Mouse (Mus musculus) heart, embryonic 14.5 days (tissue): ENCODE data around the gene Snx27. TPM values are rescaled to one million over a fixed set of nuclear protein-coding genes. Genes with fewer than 3 reads are reported as not detected.

Experiments
- ATAC-seq: fragments of 200-750 bp; cut with Nextera tagmentation; 2 replicates; pipeline ENCODE4 v1.8.0; 2017; ENCODE audit warnings: low read depth, moderate TSS enrichment; ENCODE audit not compliant: insufficient number of reproducible peaks, insufficient read depth, low FRiP score
- H3K27ac ChIP-seq, 2 experiments: fragments of 200-500 bp in 1 of 2; fragments of 300-500 bp in 1 of 2; sonication (generic) in 1 of 2; replicated peaks in 1 of 2; 2 replicates each; pipeline ENCODE4 v1.5.1; 2012 to 2014; ENCODE audit warnings: low read depth in 2 of 2, low read length in 2 of 2, control low read depth in 1 of 2, mild to moderate bottlenecking in 1 of 2, mixed read lengths in 1 of 2; ENCODE audit not compliant: control insufficient read depth in 1 of 2, insufficient read depth in 1 of 2
- H3K27me3 ChIP-seq: fragments of 300-500 bp; sonication (generic); 2 replicates; pipeline ENCODE4 v1.6.1; 2014; ENCODE audit warnings: mild to moderate bottlenecking, low read length, control low read depth; ENCODE audit not compliant: control insufficient read depth, insufficient read depth
- H3K36me3 ChIP-seq: fragments of 300-500 bp; sonication (generic); 2 replicates; pipeline ENCODE4 v1.6.1; 2014; ENCODE audit warnings: mild to moderate bottlenecking, control low read depth, low read length, mixed read lengths; ENCODE audit not compliant: control insufficient read depth, insufficient read depth
- H3K4me1 ChIP-seq, 2 experiments: fragments of 200-500 bp in 1 of 2; fragments of 300-500 bp in 1 of 2; sonication (generic) in 1 of 2; 2 replicates each; pipeline ENCODE4 v1.6.1; 2012 to 2014; ENCODE audit warnings: low read length in 2 of 2, control low read depth in 1 of 2, mixed read lengths in 1 of 2; ENCODE audit not compliant: control insufficient read depth in 2 of 2, insufficient read depth in 2 of 2
- H3K4me2 ChIP-seq: fragments of 300-500 bp; sonication (generic); 2 replicates; pipeline ENCODE4 v1.6.1; 2014; ENCODE audit warnings: mild to moderate bottlenecking, low read length
- H3K4me3 ChIP-seq, 2 experiments: fragments of 200-500 bp in 1 of 2; fragments of 300-500 bp in 1 of 2; sonication (generic) in 1 of 2; 2 replicates each; pipeline ENCODE4 v1.5.1; 2012 to 2014; ENCODE audit warnings: low read length in 2 of 2, mild to moderate bottlenecking in 2 of 2, control low read depth in 1 of 2, low read depth in 1 of 2, moderate library complexity in 1 of 2; ENCODE audit not compliant: control insufficient read depth in 1 of 2, insufficient read depth in 1 of 2
- H3K9ac ChIP-seq: fragments of 300-500 bp; sonication (generic); 2 replicates; pipeline ENCODE4 v1.6.1; 2014; ENCODE audit warnings: mild to moderate bottlenecking, low read length
- H3K9me3 ChIP-seq: fragments of 300-500 bp; sonication (generic); 2 replicates; pipeline ENCODE4 v1.6.1; 2016; ENCODE audit warnings: low read length, control low read depth; ENCODE audit not compliant: control insufficient read depth
- WGBS: fragments of 180-500 bp; shearing (Covaris S2); extraction: QIAGEN DNeasy Blood & Tissue Kit; methylation state at CpG from one replicate; pipeline ENCODE4 v1.1.7; 2014; 5-methylcytosine and 5-hydroxymethylcytosine counted together
- polyA plus RNA-seq: library from polyadenylated mRNA; unstranded; fragments of >200 nt; fragmentation: Nextera tagmentation; extraction: Ambion mirVana; gene quantifications from 2 replicates; pipeline ENCODE4 v1.2.1, GENCODE M21; 2014

The Snx27 gene
- polyA plus RNA-seq, 1 experiment from 2014 or later, result 26.1 TPM

DNA sequence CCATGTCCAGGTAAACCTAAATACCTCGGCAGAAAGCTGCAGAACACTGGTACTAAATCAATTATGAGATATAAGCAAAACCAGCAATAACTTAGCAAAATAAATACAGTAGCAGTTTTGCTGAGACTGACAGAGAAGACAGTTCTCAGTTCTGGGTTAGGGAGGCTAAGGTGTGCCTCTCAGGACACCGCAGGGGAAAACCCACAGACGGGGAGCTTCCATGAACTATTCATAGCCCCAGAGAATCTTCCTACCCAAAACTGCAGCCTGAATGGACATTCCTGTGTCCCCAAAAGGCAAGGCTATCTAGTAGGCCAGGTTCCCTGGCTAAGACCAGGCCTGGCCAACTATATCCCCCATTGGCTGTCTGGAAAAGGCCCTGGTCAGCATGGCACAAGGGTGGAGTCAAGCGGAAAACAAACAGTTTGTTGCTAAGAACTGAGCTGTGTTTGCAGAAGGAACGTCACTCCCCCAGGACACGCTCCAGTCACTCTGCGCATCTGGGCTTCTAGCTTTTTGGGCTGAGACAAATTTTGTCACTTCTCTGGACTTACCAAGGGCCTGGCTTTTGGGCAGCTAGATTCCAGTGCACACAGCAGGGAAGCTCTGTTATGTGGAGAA, 30.9 kb upstream of the Snx27 start:
- Histone ChIP-seq H3K27me3 (no peaks in the 10 kb centered on the region), H3K4me3 (no peak overlapping the region), H3K36me3 (no peaks in the 10 kb centered on the region), H3K9me3 (no peaks in the 10 kb centered on the region), H3K4me2 (no peak overlapping the region), H3K27ac (no peak overlapping the region), H3K9ac (no peak overlapping the region), H3K4me1 (peaks cover 3 to 9% of the 10 kb centered on the region in 2 experiments; a peak in 2 of 4 replicates)
- ATAC-seq, result no peak
- 60% methylated on average over 7 of the region's 7 CpGs for WGBS

DNA sequence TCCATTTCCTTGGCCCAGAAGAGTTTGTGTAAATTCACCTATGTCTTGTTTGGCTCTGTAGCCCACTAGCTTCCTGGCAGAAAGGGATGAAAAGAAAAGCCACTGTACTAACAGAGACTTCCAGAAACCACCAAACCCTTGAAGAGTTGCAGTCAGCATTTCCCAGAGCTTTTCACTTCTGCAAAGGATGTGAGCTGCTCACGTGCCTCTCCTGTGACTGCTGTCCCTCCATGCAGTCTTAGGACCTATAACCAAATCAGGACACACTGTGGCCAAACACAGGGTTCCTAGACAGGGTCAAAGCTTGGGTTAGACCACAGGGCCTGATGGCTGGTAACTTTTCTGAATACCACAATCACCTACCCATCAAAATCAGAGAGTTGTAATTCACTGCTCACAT, 29.8 kb upstream of the Snx27 start:
- no peak for ATAC-seq
- 88% methylated on average over 1 of the region's 1 CpGs for WGBS
- Histone ChIP-seq H3K4me1 (peaks cover 3 to 9% of the 10 kb centered on the region in 2 experiments; a peak in 2 of 4 replicates), H3K36me3 (no peaks in the 10 kb centered on the region), H3K4me2 (no peak overlapping the region), H3K9me3 (no peaks in the 10 kb centered on the region), H3K27ac (no peak overlapping the region), H3K27me3 (no peaks in the 10 kb centered on the region), H3K9ac (no peak overlapping the region), H3K4me3 (no peak overlapping the region)

DNA sequence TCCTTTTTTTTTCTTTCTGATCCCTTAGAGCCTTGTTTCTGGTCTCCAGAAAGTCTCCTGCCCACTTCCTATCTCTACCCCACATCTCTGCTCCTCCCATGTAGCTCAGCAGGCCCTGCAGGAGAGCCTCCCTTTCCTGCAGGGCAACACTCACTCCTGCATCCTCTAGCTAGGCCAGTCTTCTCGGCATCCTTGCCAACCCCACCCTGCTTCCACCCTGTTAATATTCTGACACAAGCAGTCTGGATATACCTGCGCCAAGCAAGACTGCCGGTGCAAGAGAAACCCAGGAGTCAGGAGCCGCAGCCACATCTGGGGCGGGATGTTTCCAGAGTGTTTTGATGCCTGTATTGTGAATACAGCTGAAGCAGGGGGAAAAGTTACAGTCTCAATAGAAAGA, 29.3 kb upstream of the Snx27 start:
- Histone ChIP-seq H3K36me3 (no peaks in the 10 kb centered on the region), H3K27me3 (no peaks in the 10 kb centered on the region), H3K27ac (no peak overlapping the region), H3K4me3 (no peak overlapping the region), H3K4me2 (no peak overlapping the region), H3K9ac (no peak overlapping the region), H3K4me1 (peaks cover 3 to 9% of the 10 kb centered on the region in 2 experiments; a peak in 2 of 4 replicates), H3K9me3 (no peaks in the 10 kb centered on the region)
- WGBS, result 69% methylated on average over 5 of the region's 5 CpGs
- ATAC-seq, result no peak

DNA sequence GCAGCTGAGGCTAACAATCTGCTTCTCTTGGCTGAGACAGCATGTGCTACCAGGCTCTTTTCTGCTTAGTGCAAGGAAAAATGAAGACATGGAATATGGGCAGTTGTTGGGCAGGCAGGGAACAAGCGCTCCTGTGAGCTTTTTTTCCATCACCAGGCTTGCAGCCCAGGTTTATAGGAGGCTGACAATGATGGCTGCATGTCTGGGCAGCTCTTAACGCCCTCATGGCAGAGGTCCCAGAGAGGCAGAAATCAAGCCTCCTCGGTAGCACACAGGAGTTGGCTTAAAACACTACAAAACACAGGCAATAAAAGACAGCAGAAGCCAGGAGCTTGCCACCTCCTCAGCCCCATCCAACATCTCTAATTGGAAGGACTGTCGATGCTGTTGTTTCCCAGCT, 28.8 kb upstream of the Snx27 start:
- ATAC-seq, result no peak
- no peak overlapping the region for H3K27ac ChIP-seq
- H3K9ac ChIP-seq, result no peak overlapping the region
- no peaks in the 10 kb centered on the region for H3K27me3 ChIP-seq
- 52% methylated on average over 4 of the region's 4 CpGs for WGBS
- peaks cover 3 to 9% of the 10 kb centered on the region in 2 experiments; a peak in 2 of 4 replicates for H3K4me1 ChIP-seq
- H3K4me2 ChIP-seq, result no peak overlapping the region
- H3K36me3 ChIP-seq, result no peaks in the 10 kb centered on the region
- H3K4me3 ChIP-seq, result no peak overlapping the region
- H3K9me3 ChIP-seq, result no peaks in the 10 kb centered on the region

DNA sequence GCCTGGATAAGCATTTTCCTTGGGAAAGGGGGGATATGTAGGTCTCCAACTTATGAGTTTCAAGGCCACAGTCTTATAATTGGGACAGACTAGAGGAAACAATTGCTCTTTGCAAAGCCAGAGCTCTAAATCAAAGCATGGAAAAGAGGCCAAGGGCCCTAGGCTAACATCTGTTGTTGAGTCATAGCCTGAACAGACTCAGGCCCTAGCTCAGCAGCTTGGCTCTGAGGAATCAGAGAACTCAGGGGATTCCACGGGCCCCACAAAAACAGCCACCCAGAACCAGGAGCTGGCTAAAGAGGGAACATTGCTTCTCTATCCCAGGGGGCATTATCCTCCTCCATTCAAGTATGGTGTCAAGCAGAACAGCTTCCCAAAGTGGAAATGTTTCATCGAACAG, 28.1 kb upstream of the Snx27 start:
- ATAC-seq, result no peak

DNA sequence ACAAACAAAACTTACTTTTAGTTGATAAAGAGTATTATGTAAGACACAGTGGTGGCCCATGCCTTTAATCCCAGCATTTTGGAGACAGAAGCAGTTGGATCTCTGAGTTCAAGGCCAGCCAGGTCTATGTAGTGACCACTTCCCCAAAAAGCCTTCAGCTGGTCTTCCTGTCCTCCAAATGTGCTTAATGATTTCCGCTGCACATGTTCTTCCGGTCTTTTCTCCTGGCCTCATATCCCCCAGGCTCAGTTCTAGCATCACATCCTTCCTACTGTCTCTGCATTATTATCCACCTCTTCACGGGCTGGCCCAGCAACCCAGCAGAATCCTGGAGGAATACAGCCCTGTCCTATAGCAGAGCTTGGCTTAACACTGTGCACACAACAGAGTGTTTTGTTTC, 27.1 kb upstream of the Snx27 start:
- ATAC-seq, result no peak
- Histone ChIP-seq H3K4me2 (no peak overlapping the region), H3K27ac (no peak overlapping the region), H3K4me3 (no peak overlapping the region), H3K27me3 (no peaks in the 10 kb centered on the region), H3K4me1 (peaks cover 3 to 9% of the 10 kb centered on the region in 2 experiments; a peak in 2 of 4 replicates), H3K9me3 (no peaks in the 10 kb centered on the region), H3K36me3 (no peaks in the 10 kb centered on the region), H3K9ac (no peak overlapping the region)
- 96% methylated on average over 3 of the region's 3 CpGs for WGBS

More for the DNA sequence above, 28.1 kb upstream of the Snx27 start:
- no peaks in the 10 kb centered on the region for H3K9me3 ChIP-seq
- H3K4me2 ChIP-seq, result no peak overlapping the region
- 88% methylated on average over 2 of the region's 2 CpGs for WGBS
- no peaks in the 10 kb centered on the region for H3K27me3 ChIP-seq
- H3K27ac ChIP-seq, result no peak overlapping the region
- H3K4me3 ChIP-seq, result no peak overlapping the region
- peaks cover 3 to 9% of the 10 kb centered on the region in 2 experiments; a peak in 2 of 4 replicates for H3K4me1 ChIP-seq
- no peak overlapping the region for H3K9ac ChIP-seq
- H3K36me3 ChIP-seq, result no peaks in the 10 kb centered on the region

DNA sequence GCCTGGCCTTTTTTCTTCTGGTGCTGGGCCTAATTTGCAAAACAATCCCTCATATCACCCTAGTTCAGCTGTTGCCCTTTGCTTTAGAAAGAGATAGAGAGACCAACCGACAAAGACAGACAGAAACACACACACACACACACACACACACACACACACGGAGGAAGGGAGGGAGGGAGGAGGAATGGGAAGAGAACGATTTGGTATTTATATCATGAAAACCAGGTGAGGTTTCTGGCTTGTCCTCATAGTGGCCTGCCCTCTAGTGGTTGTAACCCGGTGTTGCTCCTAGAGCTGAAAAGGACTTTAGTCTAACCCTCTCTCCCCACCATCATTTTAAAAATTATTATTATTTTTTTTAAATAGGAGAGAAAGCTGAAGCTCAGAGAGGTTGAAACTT, 19.4 kb upstream of the Snx27 start:
- Histone ChIP-seq H3K36me3 (no peaks in the 10 kb centered on the region), H3K4me2 (no peak overlapping the region), H3K4me1 (no peaks in the 10 kb centered on the region), H3K9me3 (no peaks in the 10 kb centered on the region), H3K9ac (no peak overlapping the region), H3K27ac (no peak overlapping the region), H3K4me3 (no peak overlapping the region), H3K27me3 (no peaks in the 10 kb centered on the region)
- WGBS, result 3% methylated on average over 4 of the region's 4 CpGs
- no peak for ATAC-seq

DNA sequence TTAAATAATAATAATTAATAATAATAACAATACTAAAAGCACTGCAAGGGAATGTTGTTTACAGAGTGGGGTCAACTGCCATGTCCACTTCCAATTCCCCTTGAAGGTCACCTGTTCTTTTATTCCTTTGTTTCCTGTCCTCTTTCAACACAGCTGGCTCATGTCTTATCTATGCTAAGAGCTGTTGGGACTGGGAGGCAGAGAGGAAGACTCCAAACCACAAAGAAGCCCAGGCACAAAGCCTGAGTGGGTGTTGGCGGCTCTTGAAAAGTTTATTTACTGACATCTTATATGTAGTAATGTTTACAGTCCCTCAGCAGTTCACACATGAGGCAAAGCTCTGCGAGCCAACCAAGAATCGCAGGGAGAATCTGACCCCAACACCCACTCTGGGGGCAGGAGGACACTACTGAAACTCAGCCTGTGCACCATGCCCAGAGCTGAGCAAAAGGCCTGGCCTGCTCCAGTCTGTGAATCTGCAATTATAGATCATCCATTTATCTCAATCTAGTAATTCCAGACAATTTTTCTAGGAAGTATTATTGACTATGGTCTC, 14.8 kb upstream of the Snx27 start:
- Histone ChIP-seq H3K4me3 (no peak overlapping the region), H3K27me3 (no peaks in the 10 kb centered on the region), H3K36me3 (no peaks in the 10 kb centered on the region), H3K9ac (no peak overlapping the region), H3K4me2 (no peak overlapping the region), H3K9me3 (no peaks in the 10 kb centered on the region), H3K4me1 (no peaks in the 10 kb centered on the region), H3K27ac (no peak overlapping the region)
- no peak for ATAC-seq
- 70% methylated on average over 3 of the region's 3 CpGs for WGBS
